Mouse (Mus musculus) spleen, adult 2 months (tissue): ENCODE results near the gene Senp2. TPM values are rescaled to one million over a fixed set of nuclear protein-coding genes. Genes with fewer than 3 reads are reported as not detected.

Experiments
- DNase-seq, 2 experiments: peaks; one replicate each; pipeline versions ENCODE4 v3.0.0 to v3.0.0-alpha.2; 2012 to 2021; ENCODE audit warnings: low spot score in 2 of 2, low read depth in 1 of 2
- H3K27ac ChIP-seq: fragments of 200-500 bp; 2 replicates; pipeline ENCODE4 v1.5.1; 2012; ENCODE audit warnings: low read length, inconsistent platforms; ENCODE audit not compliant: insufficient read depth
- H3K27me3 ChIP-seq: fragments of 200-500 bp; 2 replicates; pipeline ENCODE4 v1.6.1; 2012; ENCODE audit warnings: mild to moderate bottlenecking, moderate library complexity, low read length, inconsistent platforms; ENCODE audit not compliant: control insufficient read depth, insufficient read depth
- H3K36me3 ChIP-seq: fragments of 200-500 bp; 2 replicates; pipeline ENCODE4 v1.6.1; 2012; ENCODE audit warnings: mild to moderate bottlenecking, low read length, inconsistent platforms; ENCODE audit not compliant: control insufficient read depth, insufficient read depth
- H3K4me1 ChIP-seq: fragments of 200-500 bp; 2 replicates; pipeline ENCODE4 v1.6.1; 2011; ENCODE audit warnings: inconsistent platforms; ENCODE audit not compliant: control insufficient read depth, insufficient read depth, insufficient read length
- H3K4me3 ChIP-seq: fragments of 200-500 bp; 2 replicates; pipeline ENCODE4 v1.5.1; 2011; ENCODE audit warnings: mild to moderate bottlenecking, inconsistent platforms; ENCODE audit not compliant: insufficient read depth, insufficient read length; ENCODE audit errors: extremely low read depth
- CTCF ChIP-seq: fragments of 200-500 bp; IDR thresholded peaks from 2 replicates; pipeline ENCODE4 v1.5.1; 2011; ENCODE audit warnings: mild to moderate bottlenecking, inconsistent platforms; ENCODE audit not compliant: insufficient read depth, insufficient read length, insufficient replicate concordance; ENCODE audit errors: extremely low read depth
- POLR2A ChIP-seq: fragments of 200-500 bp; IDR thresholded peaks from 2 replicates; pipeline ENCODE4 v1.6.1; 2011; ENCODE audit warnings: low read depth, low read length, inconsistent platforms
- WGBS: fragments of 180-500 bp; shearing (Covaris S2); methylation state at CpG from one replicate; pipeline ENCODE4 v1.1.7; 2018; 5-methylcytosine and 5-hydroxymethylcytosine counted together
- polyA plus RNA-seq: library from polyadenylated mRNA; depleted of rRNA; stranded (reverse); fragments of >200 nt; gene quantifications from 2 replicates; pipeline ENCODE4 v1.2.3, GENCODE M21; 2012

Senp2 gene
- polyA plus RNA-seq, 1 experiment, result 7.4 TPM

DNA sequence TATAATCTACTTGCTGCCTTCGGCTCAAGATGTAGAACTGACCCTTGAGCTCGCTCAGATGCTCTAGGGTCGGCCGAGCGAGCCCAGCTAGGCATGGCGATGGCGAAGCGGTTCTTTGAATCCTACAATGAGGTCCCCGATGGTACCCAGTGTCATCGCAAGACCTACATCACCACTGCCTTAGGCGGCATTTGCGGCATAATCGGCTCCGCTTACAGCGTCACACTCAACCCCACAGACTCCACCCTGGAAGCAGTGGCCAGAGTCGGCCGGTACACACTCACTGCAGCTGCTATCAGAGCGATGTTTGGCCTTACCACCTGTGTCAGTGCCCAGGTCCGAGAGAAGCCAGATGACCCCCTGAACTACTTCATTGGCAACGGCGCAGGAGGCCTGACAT lies 44.1 kb downstream of the Senp2 start:
- TF ChIP-seq CTCF (no peak), POLR2A (no peak)
- peaks cover 2% of the 10 kb centered on the region; the same call in 1 of the 2 replicates for H3K36me3 ChIP-seq
- WGBS, result 98% methylated on average over 21 of the region's 21 CpGs
- DNase-seq, result no peak
- H3K4me1 ChIP-seq, result no peaks in the 10 kb centered on the region
- no peaks in the 10 kb centered on the region for H3K27me3 ChIP-seq
- H3K4me3 ChIP-seq, result no peak overlapping the region
- no peak overlapping the region for H3K27ac ChIP-seq

DNA sequence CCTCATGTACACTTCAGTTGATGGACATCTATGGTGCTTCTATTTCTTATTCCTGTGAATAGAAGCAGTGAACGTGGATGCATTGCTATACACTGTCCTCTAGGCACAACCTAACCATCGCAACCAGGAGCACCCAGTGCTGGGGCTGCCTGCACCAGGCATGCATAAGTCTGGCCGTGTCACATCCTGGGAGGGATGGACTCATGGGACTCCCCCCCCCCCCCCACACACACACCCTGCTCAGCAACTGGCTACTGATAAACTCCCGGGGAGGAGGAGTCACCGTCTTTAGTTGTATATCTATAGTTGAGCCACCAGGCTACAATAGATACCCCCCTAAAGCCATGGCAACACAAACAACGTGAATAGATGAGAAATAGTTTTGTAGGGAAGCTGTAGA lies 48.2 kb downstream of the Senp2 start:
- Histone ChIP-seq H3K4me1 (peaks cover 24% of the 10 kb centered on the region), H3K4me3 (no peak overlapping the region), H3K36me3 (no peaks in the 10 kb centered on the region), H3K27ac (no peak overlapping the region), H3K27me3 (no peaks in the 10 kb centered on the region)
- WGBS, result 73% methylated on average over 6 of the region's 6 CpGs
- TF ChIP-seq CTCF, result no peak
- no peak for TF ChIP-seq POLR2A
- DNase-seq, result no peak

DNA sequence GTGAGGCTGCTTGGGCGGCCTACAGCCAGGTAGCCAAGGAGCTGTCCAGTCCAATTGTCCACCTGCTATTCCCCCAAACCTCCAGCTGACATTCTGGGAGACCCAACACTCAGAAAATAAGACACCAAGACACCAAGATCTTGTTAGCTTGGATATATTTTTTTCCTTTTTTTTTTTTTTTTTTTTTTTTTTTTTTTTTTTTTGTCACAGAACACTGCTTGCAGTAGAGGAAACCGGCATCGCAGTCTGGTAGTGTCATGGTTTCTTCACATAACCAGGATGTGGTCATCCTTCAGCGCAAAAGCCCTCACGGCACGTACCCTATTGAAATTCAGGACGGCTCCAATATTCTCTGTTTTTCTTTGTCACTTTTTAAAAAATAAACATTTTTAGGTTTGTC lies 49.6 kb downstream of the Senp2 start:
- peaks cover 25% of the 10 kb centered on the region for H3K4me1 ChIP-seq
- WGBS, result 35% methylated on average over 7 of the region's 7 CpGs
- DNase-seq, result no peak
- H3K27me3 ChIP-seq, result no peaks in the 10 kb centered on the region
- no peak overlapping the region for H3K27ac ChIP-seq
- H3K4me3 ChIP-seq, result no peak overlapping the region
- TF ChIP-seq POLR2A (no peak), CTCF (no peak)
- no peaks in the 10 kb centered on the region for H3K36me3 ChIP-seq

DNA sequence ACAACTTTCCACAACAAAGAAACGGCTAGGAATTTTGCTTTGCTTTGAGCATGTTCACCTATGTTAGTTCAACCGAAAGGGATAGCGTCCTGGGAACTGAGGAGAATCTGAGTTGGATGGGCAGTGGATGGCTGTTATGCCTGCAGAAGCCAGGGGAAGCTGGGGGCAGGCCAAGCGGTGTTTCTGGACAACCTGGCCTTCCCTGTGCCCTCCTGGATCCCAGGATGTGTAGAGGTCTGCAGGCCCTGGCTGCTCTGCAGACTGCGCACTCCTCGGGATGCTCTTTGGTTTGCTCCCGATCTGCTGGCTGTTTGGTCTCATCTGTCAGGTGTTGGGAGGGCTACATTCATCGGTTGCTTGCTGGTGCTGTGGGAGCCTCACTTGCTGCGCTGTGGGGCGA lies 51.1 kb downstream of the Senp2 start:
- no peaks in the 10 kb centered on the region for H3K27me3 ChIP-seq
- no peak overlapping the region for H3K4me3 ChIP-seq
- no peak for DNase-seq
- 83% methylated on average over 10 of the region's 10 CpGs for WGBS
- TF ChIP-seq POLR2A (no peak), CTCF (no peak)
- no peak overlapping the region for H3K27ac ChIP-seq
- peaks cover 25% of the 10 kb centered on the region for H3K4me1 ChIP-seq
- no peaks in the 10 kb centered on the region for H3K36me3 ChIP-seq

DNA sequence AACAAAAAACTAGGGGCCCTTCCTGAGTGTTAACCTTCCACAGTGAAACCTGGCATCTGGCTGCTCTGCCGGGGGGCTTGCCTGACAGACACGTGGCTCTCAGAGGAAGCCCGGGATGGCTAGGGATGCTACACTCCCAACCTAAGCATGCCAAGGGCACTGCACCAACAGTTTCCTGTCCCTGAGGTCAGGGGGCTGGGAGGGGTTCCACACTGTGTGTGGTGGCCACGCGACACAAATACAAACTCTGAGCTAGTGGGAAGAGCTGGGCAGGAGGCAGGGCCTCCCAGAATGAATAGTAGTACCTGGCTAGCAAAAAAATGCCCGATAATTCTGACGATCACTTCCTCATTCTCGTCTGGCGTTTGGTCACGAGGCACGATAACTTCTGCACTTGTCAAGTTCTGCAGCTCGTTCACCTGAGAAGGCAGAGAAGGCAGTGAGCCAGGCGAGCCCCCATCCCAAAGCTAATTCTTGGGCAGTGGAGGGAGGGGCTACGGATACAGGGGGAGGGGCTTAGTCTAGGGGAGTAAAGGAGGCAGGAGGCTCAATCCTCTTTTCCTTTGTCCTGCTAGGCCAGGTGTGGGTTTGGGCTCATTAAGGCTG lies 52.4 kb downstream of the Senp2 start:
- peak overlapping the region; percentile 34; the same call in 1 of the 2 replicates for H3K4me3 ChIP-seq

DNA sequence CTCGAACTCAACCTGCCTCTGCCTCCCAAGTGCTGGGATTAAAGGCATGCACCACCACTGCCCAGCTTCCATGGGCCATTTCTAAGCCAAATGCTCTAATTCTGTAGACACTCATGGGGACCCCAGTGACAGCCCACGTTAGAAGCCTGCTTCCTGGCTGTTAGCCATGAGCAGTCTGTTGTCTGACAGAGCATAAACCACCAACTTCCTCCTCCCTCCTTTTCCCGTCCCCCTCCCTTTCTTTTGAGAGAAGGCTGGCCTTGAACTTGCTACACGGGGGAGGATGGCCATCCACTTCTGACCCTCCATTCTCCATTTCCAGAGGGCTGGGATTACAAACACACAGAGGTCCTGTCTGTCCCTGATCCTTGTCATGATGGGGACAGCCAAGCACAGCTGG lies 53.0 kb downstream of the Senp2 start:
- H3K4me3 ChIP-seq, result no peak overlapping the region
- H3K27me3 ChIP-seq, result no peaks in the 10 kb centered on the region
- TF ChIP-seq CTCF, result no peak
- TF ChIP-seq POLR2A, result no peak
- WGBS, result 14% methylated on average over 4 of the region's 4 CpGs
- peaks cover 25% of the 10 kb centered on the region for H3K4me1 ChIP-seq
- no peaks in the 10 kb centered on the region for H3K36me3 ChIP-seq
- no peak overlapping the region for H3K27ac ChIP-seq
- DNase-seq, result no peak

More for the DNA sequence above, 52.4 kb downstream of the Senp2 start:
- H3K27ac ChIP-seq, result no peak overlapping the region
- H3K36me3 ChIP-seq, result no peaks in the 10 kb centered on the region
- peak; percentile 29 to 56 for DNase-seq
- 3% methylated on average over 14 of the region's 14 CpGs for WGBS
- no peaks in the 10 kb centered on the region for H3K27me3 ChIP-seq
- no peak for TF ChIP-seq POLR2A
- TF ChIP-seq CTCF, result no peak
- H3K4me1 ChIP-seq, result peaks cover 25% of the 10 kb centered on the region

DNA sequence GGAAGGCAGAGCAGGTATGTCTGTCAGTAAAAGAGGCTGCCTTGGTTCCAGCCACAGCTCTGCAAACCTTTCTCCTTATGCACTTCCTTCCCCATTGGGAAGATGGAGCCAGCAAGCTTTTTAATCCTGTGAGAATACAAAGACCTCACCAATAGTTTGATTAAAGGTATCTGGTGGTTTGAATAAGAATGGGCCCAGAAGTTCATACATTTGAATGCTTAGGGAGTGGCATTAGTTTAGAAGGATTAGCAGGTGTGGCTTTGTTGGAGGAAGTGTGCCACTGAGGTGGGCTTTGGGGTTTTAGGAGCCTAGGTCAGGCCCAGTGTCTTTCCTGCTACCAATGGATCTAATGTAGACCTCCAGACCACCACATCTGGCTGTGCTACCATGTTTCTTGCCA lies 56.3 kb downstream of the Senp2 start:
- no peak for TF ChIP-seq CTCF
- no peak for TF ChIP-seq POLR2A
- Histone ChIP-seq H3K27ac (no peak overlapping the region), H3K36me3 (no peaks in the 10 kb centered on the region), H3K4me1 (peaks cover 18% of the 10 kb centered on the region), H3K4me3 (no peak overlapping the region), H3K27me3 (no peaks in the 10 kb centered on the region)
- DNase-seq, result no peak

DNA sequence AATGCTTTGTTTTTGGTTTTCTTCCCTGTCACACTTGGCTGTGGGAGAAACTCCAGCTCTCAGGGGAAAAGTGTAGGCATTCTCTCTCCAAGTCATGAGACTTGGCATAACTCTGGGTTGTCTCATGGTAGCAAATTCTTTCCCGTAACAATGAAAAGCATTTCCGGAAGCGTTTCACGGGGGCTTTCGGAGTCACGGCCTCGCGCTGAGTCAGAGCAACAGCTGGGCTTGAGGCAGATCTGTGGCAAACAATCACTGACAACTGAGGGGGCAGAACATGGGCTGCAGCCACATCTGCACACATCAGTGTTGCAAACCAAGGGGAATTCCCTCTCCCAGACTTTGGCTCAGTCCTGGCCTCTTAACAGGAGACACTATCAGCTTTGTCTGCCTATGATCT lies 58.1 kb downstream of the Senp2 start:
- H3K4me1 ChIP-seq, result peaks cover 2% of the 10 kb centered on the region; the same call in 1 of the 2 replicates
- DNase-seq, result no peak
- TF ChIP-seq POLR2A (no peak), CTCF (no peak)
- H3K27me3 ChIP-seq, result no peaks in the 10 kb centered on the region
- H3K36me3 ChIP-seq, result no peaks in the 10 kb centered on the region
- no peak overlapping the region for H3K27ac ChIP-seq
- no peak overlapping the region for H3K4me3 ChIP-seq
- WGBS, result 85% methylated on average over 8 of the region's 8 CpGs
